Mouse (Mus musculus): ENCODE measurements around the gene Glce. TPM values are rescaled to one million over a fixed set of nuclear protein-coding genes. Genes with fewer than 3 reads are reported as not detected.

Glce gene
- polyA plus RNA-seq, 1 experiment = 3.5 TPM

- 11% methylated on average over 7 of the region's 7 CpGs for WGBS
- no peak for TF ChIP-seq CTCF (IDR thresholded peaks at IDR 0.05; ENCODE audit: borderline replicate concordance, control insufficient read depth, extremely low read depth, insufficient read depth, low read length, poor library complexity)
- no peak for TF ChIP-seq POLR2A (IDR thresholded peaks at IDR 0.05; ENCODE audit: control insufficient read depth, extremely low read depth, insufficient read depth, low read length, poor library complexity)
- H3K4me3 ChIP-seq (ENCODE audit: control insufficient read depth, insufficient read depth, low read length) = no peak overlapping the region
- H3K27ac ChIP-seq (ENCODE audit: control insufficient read depth, insufficient read depth, low read length) = no peak overlapping the region
- DNase-seq = no peak
- H3K36me3 ChIP-seq (ENCODE audit: control insufficient read depth, insufficient read depth, low read length) = no peaks in the 10 kb centered on the region
- H3K27me3 ChIP-seq (ENCODE audit: control insufficient read depth, insufficient read depth, low read length) = no peaks in the 10 kb centered on the region
- H3K4me1 ChIP-seq (replicated peaks; ENCODE audit: control insufficient read depth, insufficient read depth, low read length) = no peaks in the 10 kb centered on the region
Measured at GRCm38 (mm10) chr9:62020259-62020658, 102.2 kb downstream of the Glce start.

GRCm38 (mm10) chr9:62018229-62019093 lies 104.0 kb downstream of the Glce start:
- H3K4me3 ChIP-seq (ENCODE audit: control insufficient read depth, insufficient read depth, low read length) = no peak overlapping the region
- H3K27ac ChIP-seq (ENCODE audit: control insufficient read depth, insufficient read depth, low read length) = no peak overlapping the region
- WGBS = 91% methylated on average over 14 of the region's 14 CpGs
- no peaks in the 10 kb centered on the region for H3K4me1 ChIP-seq (replicated peaks; ENCODE audit: control insufficient read depth, insufficient read depth, low read length)
- no peak for DNase-seq
- TF ChIP-seq POLR2A (IDR thresholded peaks at IDR 0.05; ENCODE audit: control insufficient read depth, extremely low read depth, insufficient read depth, low read length, poor library complexity) = no peak
- no peaks in the 10 kb centered on the region for H3K27me3 ChIP-seq (ENCODE audit: control insufficient read depth, insufficient read depth, low read length)
- no peaks in the 10 kb centered on the region for H3K36me3 ChIP-seq (ENCODE audit: control insufficient read depth, insufficient read depth, low read length)

GRCm38 (mm10) chr9:62017329-62017728 lies 105.1 kb downstream of the Glce start:
- H3K27me3 ChIP-seq (ENCODE audit: control insufficient read depth, insufficient read depth, low read length) = no peaks in the 10 kb centered on the region
- WGBS = 89% methylated on average over 6 of the region's 6 CpGs
- H3K36me3 ChIP-seq (ENCODE audit: control insufficient read depth, insufficient read depth, low read length) = no peaks in the 10 kb centered on the region
- DNase-seq = no peak
- H3K27ac ChIP-seq (ENCODE audit: control insufficient read depth, insufficient read depth, low read length) = no peak overlapping the region
- H3K4me3 ChIP-seq (ENCODE audit: control insufficient read depth, insufficient read depth, low read length) = no peak overlapping the region
- no peaks in the 10 kb centered on the region for H3K4me1 ChIP-seq (replicated peaks; ENCODE audit: control insufficient read depth, insufficient read depth, low read length)
- TF ChIP-seq CTCF (IDR thresholded peaks at IDR 0.05; ENCODE audit: borderline replicate concordance, control insufficient read depth, extremely low read depth, insufficient read depth, low read length, poor library complexity) (no peak), POLR2A (IDR thresholded peaks at IDR 0.05; ENCODE audit: control insufficient read depth, extremely low read depth, insufficient read depth, low read length, poor library complexity) (no peak)

- no peaks in the 10 kb centered on the region for H3K27me3 ChIP-seq (ENCODE audit: control insufficient read depth, insufficient read depth, low read length)
- no peak overlapping the region for H3K4me3 ChIP-seq (ENCODE audit: control insufficient read depth, insufficient read depth, low read length)
- 77% methylated on average over 3 of the region's 3 CpGs for WGBS
- H3K4me1 ChIP-seq (replicated peaks; ENCODE audit: control insufficient read depth, insufficient read depth, low read length) = no peaks in the 10 kb centered on the region
- no peaks in the 10 kb centered on the region for H3K36me3 ChIP-seq (ENCODE audit: control insufficient read depth, insufficient read depth, low read length)
- H3K27ac ChIP-seq (ENCODE audit: control insufficient read depth, insufficient read depth, low read length) = no peak overlapping the region
- TF ChIP-seq POLR2A (IDR thresholded peaks at IDR 0.05; ENCODE audit: control insufficient read depth, extremely low read depth, insufficient read depth, low read length, poor library complexity) (no peak), CTCF (IDR thresholded peaks at IDR 0.05; ENCODE audit: borderline replicate concordance, control insufficient read depth, extremely low read depth, insufficient read depth, low read length, poor library complexity) (no peak)
- peak; percentile 13 for DNase-seq
Measured at GRCm38 (mm10) chr9:62015504-62015903, 107.0 kb downstream of the Glce start.

GRCm38 (mm10) chr9:62013316-62014097 lies 108.9 kb downstream of the Glce start:
- WGBS = 71% methylated on average over 12 of the region's 12 CpGs
- H3K27ac ChIP-seq (ENCODE audit: control insufficient read depth, insufficient read depth, low read length) = no peak overlapping the region
- no peaks in the 10 kb centered on the region for H3K4me1 ChIP-seq (replicated peaks; ENCODE audit: control insufficient read depth, insufficient read depth, low read length)
- TF ChIP-seq CTCF (IDR thresholded peaks at IDR 0.05; ENCODE audit: borderline replicate concordance, control insufficient read depth, extremely low read depth, insufficient read depth, low read length, poor library complexity) (no peak), POLR2A (IDR thresholded peaks at IDR 0.05; ENCODE audit: control insufficient read depth, extremely low read depth, insufficient read depth, low read length, poor library complexity) (no peak)
- DNase-seq = no peak
- H3K4me3 ChIP-seq (ENCODE audit: control insufficient read depth, insufficient read depth, low read length) = no peak overlapping the region
- H3K36me3 ChIP-seq (ENCODE audit: control insufficient read depth, insufficient read depth, low read length) = no peaks in the 10 kb centered on the region
- H3K27me3 ChIP-seq (ENCODE audit: control insufficient read depth, insufficient read depth, low read length) = no peaks in the 10 kb centered on the region

- DNase-seq = no peak
- Histone ChIP-seq H3K4me1 (replicated peaks; ENCODE audit: control insufficient read depth, insufficient read depth, low read length) (no peaks in the 10 kb centered on the region), H3K4me3 (ENCODE audit: control insufficient read depth, insufficient read depth, low read length) (no peak overlapping the region), H3K27ac (ENCODE audit: control insufficient read depth, insufficient read depth, low read length) (no peak overlapping the region), H3K27me3 (ENCODE audit: control insufficient read depth, insufficient read depth, low read length) (no peaks in the 10 kb centered on the region), H3K36me3 (ENCODE audit: control insufficient read depth, insufficient read depth, low read length) (no peaks in the 10 kb centered on the region)
- WGBS = 94% methylated on average over 5 of the region's 5 CpGs
- no peak for TF ChIP-seq POLR2A (IDR thresholded peaks at IDR 0.05; ENCODE audit: control insufficient read depth, extremely low read depth, insufficient read depth, low read length, poor library complexity)
- TF ChIP-seq CTCF (IDR thresholded peaks at IDR 0.05; ENCODE audit: borderline replicate concordance, control insufficient read depth, extremely low read depth, insufficient read depth, low read length, poor library complexity) = no peak
Measured at GRCm38 (mm10) chr9:62008360-62008759, 114.1 kb downstream of the Glce start.

Other genes with a start within 250 kb of the Glce start
- 8,905 and 10,824 TPM in 2 replicates for gene Rplp1, start 208.1 kb downstream of the Glce start, polyA plus RNA-seq (2012; rRNA removed)
- 28.4 and 33.1 TPM in 2 replicates for gene Kif23, start 175.9 kb downstream of the Glce start, polyA plus RNA-seq (2012; rRNA removed)
- gene Paqr5, start 95.8 kb downstream of the Glce start, polyA plus RNA-seq (2012; rRNA removed) = 5.1 and 5.3 TPM in 2 replicates
- gene Spesp1, start 159.6 kb upstream of the Glce start, polyA plus RNA-seq (2012; rRNA removed) = 0.07 TPM in 1 of 2 replicates, not detected in the other
- gene Anp32a, start 218.6 kb upstream of the Glce start, polyA plus RNA-seq (2012; rRNA removed) = 37.4 and 38.0 TPM in 2 replicates

All from thymus, adult 2 months (tissue).